Mouse (Mus musculus): ENCODE data around the gene Myo10. TPM values are rescaled to one million over a fixed set of nuclear protein-coding genes. Genes with fewer than 3 reads are reported as not detected.
A peak's percentile ranks its signal among the peaks of the same experiment; 100 is the strongest.

The Myo10 gene
- polyA plus RNA-seq, 1 experiment from 2014 or later, result 20.0 TPM

DNA sequence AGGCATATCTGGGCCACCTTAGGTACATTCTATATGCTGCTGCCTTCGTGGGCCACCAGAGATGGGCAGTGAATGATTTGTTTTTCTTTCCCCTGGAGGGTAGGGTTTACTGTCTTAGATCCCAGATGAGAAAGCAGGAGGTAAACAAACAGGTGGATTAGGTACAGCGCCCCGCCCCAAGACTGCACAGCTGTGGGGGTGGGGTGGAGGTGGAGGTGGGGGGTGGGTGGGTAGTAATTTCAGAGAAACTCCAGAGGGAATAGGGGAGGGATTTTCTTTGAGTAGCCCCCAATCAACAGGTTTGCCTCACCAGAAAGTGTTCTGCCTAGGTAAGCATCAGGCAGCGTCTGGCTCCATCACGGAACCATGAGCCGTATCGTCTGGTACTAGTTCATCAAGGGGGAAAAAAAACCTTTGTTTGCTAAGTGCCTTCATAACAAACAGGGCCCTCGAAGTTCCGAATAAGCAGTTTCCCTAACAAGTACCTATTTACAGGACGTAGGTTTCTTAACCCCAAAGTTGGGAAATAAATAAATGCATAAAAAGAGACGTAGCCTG is 221.8 kb downstream of the Myo10 start:
- H3K27ac ChIP-seq (ENCODE audit: low read depth, low read length), result no peak overlapping the region
- ATAC-seq (ENCODE audit: low read depth), result peak; percentile 4; the same call in 1 of the 2 replicates
- H3K9ac ChIP-seq (replicated peaks; ENCODE audit: low read depth, low read length), result peak overlapping the region; percentile 89; the same call in 1 of the 2 replicates
- no peaks in the 10 kb centered on the region for H3K36me3 ChIP-seq (ENCODE audit: control insufficient read depth, insufficient read depth, low read length)
- no peaks in the 10 kb centered on the region for H3K27me3 ChIP-seq (ENCODE audit: control insufficient read depth, insufficient read depth, low read length)
- no peaks in the 10 kb centered on the region for H3K9me3 ChIP-seq (ENCODE audit: control insufficient read depth, low read length)
- 19% methylated on average over 11 of the region's 11 CpGs for WGBS
- peaks cover 7% of the 10 kb centered on the region for H3K4me1 ChIP-seq (ENCODE audit: control insufficient read depth, insufficient read depth, low read length)
- H3K4me2 ChIP-seq (ENCODE audit: low read depth, low read length), result peak overlapping the region; percentile 93
- H3K4me3 ChIP-seq (ENCODE audit: low read depth, low read length), result peak overlapping the region; percentile 80

DNA sequence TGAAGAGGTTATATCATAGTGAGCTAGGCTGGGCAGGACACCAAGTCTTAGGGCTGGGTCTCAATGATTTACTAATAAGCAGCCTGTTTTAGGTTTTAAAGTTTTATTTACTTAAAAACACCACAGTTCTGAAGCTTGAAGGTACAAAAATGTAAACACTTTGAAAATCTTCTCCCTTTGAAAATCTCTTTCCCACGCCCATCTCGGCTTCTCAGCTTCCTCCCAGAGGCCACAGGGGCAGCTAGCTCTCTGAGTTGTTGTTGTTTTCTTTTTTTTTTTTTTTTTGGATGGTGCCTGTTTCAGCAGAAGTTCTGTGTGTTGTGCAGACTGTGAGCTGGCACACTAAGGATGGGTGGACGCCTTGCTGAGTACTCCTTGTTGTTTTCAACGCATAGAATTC is 222.4 kb downstream of the Myo10 start:
- H3K4me3 ChIP-seq (ENCODE audit: low read depth, low read length), result peak overlapping the region; percentile 80; the same call in 1 of the 2 replicates
- no peaks in the 10 kb centered on the region for H3K9me3 ChIP-seq (ENCODE audit: control insufficient read depth, low read length)
- peaks cover 7% of the 10 kb centered on the region for H3K4me1 ChIP-seq (ENCODE audit: control insufficient read depth, insufficient read depth, low read length)
- no peaks in the 10 kb centered on the region for H3K27me3 ChIP-seq (ENCODE audit: control insufficient read depth, insufficient read depth, low read length)
- no peak overlapping the region for H3K27ac ChIP-seq (ENCODE audit: low read depth, low read length)
- H3K4me2 ChIP-seq (ENCODE audit: low read depth, low read length), result peak overlapping the region; percentile 93; the same call in 1 of the 2 replicates
- 72% methylated on average over 4 of the region's 4 CpGs for WGBS
- no peak overlapping the region for H3K9ac ChIP-seq (replicated peaks; ENCODE audit: low read depth, low read length)
- no peaks in the 10 kb centered on the region for H3K36me3 ChIP-seq (ENCODE audit: control insufficient read depth, insufficient read depth, low read length)
- no peak for ATAC-seq (ENCODE audit: low read depth)

DNA sequence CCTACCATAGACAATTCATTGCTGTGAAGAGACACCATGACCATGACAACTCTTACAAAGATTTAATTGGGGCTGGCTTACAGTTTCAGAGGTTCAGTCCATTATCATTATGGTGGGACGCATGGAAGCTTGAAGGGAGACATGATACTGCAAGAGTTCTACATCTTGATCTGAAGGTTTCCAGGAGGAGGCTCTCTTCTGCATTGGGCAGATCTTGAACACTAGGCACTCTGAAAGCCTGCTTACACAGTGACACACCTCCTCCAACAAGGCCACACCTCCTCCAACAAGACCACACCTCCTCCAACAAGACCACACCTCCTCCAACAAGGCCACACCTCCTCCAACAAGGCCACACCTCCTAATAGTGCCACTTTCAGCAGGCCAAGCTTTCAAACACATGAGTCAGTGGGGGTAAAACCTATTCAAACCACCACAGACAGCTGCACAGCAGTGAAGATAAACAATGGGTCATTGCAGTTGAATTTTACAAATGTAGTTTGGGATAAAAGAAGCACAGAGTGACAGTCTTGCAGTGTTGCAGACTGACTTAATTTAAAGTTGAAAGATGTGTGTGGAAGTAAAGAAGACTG is 225.3 kb downstream of the Myo10 start:
- no peak overlapping the region for H3K4me3 ChIP-seq (ENCODE audit: low read depth, low read length)
- no peak for ATAC-seq (ENCODE audit: low read depth)
- no peaks in the 10 kb centered on the region for H3K27me3 ChIP-seq (ENCODE audit: control insufficient read depth, insufficient read depth, low read length)
- H3K27ac ChIP-seq (ENCODE audit: low read depth, low read length), result no peak overlapping the region
- H3K4me2 ChIP-seq (ENCODE audit: low read depth, low read length), result no peak overlapping the region
- no peaks in the 10 kb centered on the region for H3K9me3 ChIP-seq (ENCODE audit: control insufficient read depth, low read length)
- H3K9ac ChIP-seq (replicated peaks; ENCODE audit: low read depth, low read length), result no peak overlapping the region
- 83% methylated on average over 1 of the region's 1 CpGs for WGBS
- H3K36me3 ChIP-seq (ENCODE audit: control insufficient read depth, insufficient read depth, low read length), result no peaks in the 10 kb centered on the region
- H3K4me1 ChIP-seq (ENCODE audit: control insufficient read depth, insufficient read depth, low read length), result peaks cover 7% of the 10 kb centered on the region

DNA sequence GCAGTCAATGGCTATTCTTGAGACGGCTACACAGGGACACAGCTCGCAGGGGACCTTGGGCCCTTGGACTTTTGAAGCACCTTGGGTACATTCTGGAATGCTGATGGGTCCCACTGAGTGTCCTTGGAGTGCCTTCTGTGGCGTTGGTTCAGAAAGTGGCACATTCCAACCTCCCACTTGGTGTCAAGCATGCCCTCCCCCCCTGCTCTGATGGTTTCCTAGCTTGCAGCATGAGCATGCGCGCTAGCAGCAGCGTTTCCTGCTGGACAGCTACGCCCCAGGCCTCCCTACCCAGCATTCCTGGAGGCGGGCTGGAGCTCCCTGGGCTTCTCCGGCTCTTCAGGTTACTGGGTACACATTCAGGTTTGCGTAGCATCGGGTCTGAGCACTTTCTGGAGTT is 228.2 kb downstream of the Myo10 start:
- no peak for ATAC-seq (ENCODE audit: low read depth)
- no peak overlapping the region for H3K27ac ChIP-seq (ENCODE audit: low read depth, low read length)
- H3K9me3 ChIP-seq (ENCODE audit: control insufficient read depth, low read length), result no peaks in the 10 kb centered on the region
- H3K36me3 ChIP-seq (ENCODE audit: control insufficient read depth, insufficient read depth, low read length), result no peaks in the 10 kb centered on the region
- no peak overlapping the region for H3K9ac ChIP-seq (replicated peaks; ENCODE audit: low read depth, low read length)
- H3K4me3 ChIP-seq (ENCODE audit: low read depth, low read length), result no peak overlapping the region
- H3K4me2 ChIP-seq (ENCODE audit: low read depth, low read length), result no peak overlapping the region
- H3K4me1 ChIP-seq (ENCODE audit: control insufficient read depth, insufficient read depth, low read length), result no peaks in the 10 kb centered on the region
- no peaks in the 10 kb centered on the region for H3K27me3 ChIP-seq (ENCODE audit: control insufficient read depth, insufficient read depth, low read length)
- 88% methylated on average over 11 of the region's 11 CpGs for WGBS

DNA sequence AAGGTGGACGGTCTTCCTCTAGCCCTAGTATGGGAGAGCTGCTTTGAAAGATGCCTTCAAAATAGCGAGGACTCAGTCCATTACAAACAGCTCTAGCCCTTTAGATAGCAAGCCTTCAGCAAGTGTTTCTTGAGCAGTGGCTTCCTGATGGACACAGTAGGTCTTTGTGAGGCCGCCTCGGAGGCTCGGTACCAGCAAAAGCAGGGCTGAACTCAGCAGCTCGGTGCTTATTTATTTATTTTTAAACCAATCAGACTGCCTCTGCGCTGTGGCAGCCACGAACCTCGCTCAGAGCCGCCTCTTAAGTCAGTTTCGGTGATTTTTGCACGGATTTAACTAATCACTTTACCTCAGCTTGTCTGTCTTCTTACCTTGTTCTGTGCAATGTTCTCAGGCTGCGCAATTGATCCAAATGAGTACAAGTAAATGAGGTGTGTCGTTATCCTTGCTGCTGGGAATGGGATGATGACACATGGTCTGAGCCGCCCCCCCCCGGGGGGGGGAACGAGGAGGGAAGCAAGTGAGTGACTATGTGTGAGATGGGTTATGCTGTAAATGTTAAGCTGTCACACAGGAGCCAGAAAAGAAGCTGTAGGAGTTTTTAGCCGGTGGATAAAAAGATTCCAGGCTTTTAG is 232.1 kb downstream of the Myo10 start:
- ATAC-seq (ENCODE audit: low read depth), result no peak

DNA sequence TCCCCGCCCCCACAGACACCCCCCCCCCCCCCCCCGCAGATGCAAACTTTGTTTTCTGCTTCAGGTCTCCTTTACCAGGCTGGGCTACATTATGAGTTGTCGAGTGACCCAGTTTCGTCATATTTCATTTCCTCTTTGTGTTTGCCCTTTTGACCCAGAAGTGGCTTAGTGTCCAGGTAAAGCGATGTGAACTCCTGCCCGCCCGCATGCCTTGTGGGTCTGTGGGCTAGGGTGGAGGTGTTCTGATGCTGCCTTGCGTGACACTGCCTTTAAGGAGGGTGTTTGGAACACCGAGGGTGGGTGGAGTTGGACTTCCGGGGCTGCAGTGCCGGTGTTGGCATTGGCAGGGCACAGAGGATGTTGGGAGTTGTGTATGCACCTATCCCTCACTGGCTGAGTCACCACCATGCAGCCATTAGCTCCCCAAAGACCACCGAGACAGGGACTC is 236.3 kb downstream of the Myo10 start:
- Histone ChIP-seq H3K36me3 (ENCODE audit: control insufficient read depth, insufficient read depth, low read length) (no peaks in the 10 kb centered on the region), H3K9ac (replicated peaks; ENCODE audit: low read depth, low read length) (no peak overlapping the region), H3K9me3 (ENCODE audit: control insufficient read depth, low read length) (no peaks in the 10 kb centered on the region), H3K27me3 (ENCODE audit: control insufficient read depth, insufficient read depth, low read length) (no peaks in the 10 kb centered on the region), H3K4me1 (ENCODE audit: control insufficient read depth, insufficient read depth, low read length) (no peaks in the 10 kb centered on the region), H3K27ac (ENCODE audit: low read depth, low read length) (no peak overlapping the region), H3K4me3 (ENCODE audit: low read depth, low read length) (no peak overlapping the region), H3K4me2 (ENCODE audit: low read depth, low read length) (no peak overlapping the region)
- 72% methylated on average over 12 of the region's 12 CpGs for WGBS
- no peak for ATAC-seq (ENCODE audit: low read depth)

More for the DNA sequence above, 232.1 kb downstream of the Myo10 start:
- Histone ChIP-seq H3K27me3 (ENCODE audit: control insufficient read depth, insufficient read depth, low read length) (no peaks in the 10 kb centered on the region), H3K4me2 (ENCODE audit: low read depth, low read length) (no peak overlapping the region), H3K9ac (replicated peaks; ENCODE audit: low read depth, low read length) (no peak overlapping the region), H3K27ac (ENCODE audit: low read depth, low read length) (no peak overlapping the region), H3K4me1 (ENCODE audit: control insufficient read depth, insufficient read depth, low read length) (no peaks in the 10 kb centered on the region), H3K36me3 (ENCODE audit: control insufficient read depth, insufficient read depth, low read length) (no peaks in the 10 kb centered on the region), H3K4me3 (ENCODE audit: low read depth, low read length) (no peak overlapping the region), H3K9me3 (ENCODE audit: control insufficient read depth, low read length) (no peaks in the 10 kb centered on the region)
- 69% methylated on average over 18 of the region's 18 CpGs for WGBS

DNA sequence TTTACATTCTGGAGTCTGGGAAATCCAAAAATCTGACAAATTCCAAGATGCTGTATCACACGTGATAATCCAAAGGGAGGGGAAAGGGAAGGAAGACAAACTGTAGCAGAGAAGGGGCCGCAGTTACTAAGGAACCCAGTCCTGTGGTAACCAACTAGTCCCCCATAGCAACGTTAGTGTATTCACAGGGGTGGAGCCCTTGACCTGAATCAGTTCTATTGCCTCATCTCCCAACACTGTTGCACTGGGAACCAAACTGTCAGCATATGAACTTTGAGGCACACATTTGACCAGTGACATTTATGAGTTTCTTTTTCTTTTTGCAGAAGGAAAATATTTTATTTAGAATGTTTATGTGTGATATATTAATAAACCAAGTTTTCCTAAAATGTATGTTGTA is 237.1 kb downstream of the Myo10 start:
- Histone ChIP-seq H3K4me2 (ENCODE audit: low read depth, low read length) (no peak overlapping the region), H3K4me1 (ENCODE audit: control insufficient read depth, insufficient read depth, low read length) (no peaks in the 10 kb centered on the region), H3K9me3 (ENCODE audit: control insufficient read depth, low read length) (no peaks in the 10 kb centered on the region), H3K27ac (ENCODE audit: low read depth, low read length) (no peak overlapping the region), H3K9ac (replicated peaks; ENCODE audit: low read depth, low read length) (no peak overlapping the region), H3K36me3 (ENCODE audit: control insufficient read depth, insufficient read depth, low read length) (no peaks in the 10 kb centered on the region), H3K4me3 (ENCODE audit: low read depth, low read length) (no peak overlapping the region), H3K27me3 (ENCODE audit: control insufficient read depth, insufficient read depth, low read length) (no peaks in the 10 kb centered on the region)
- 64% methylated on average over 3 of the region's 3 CpGs for WGBS
- no peak for ATAC-seq (ENCODE audit: low read depth)

DNA sequence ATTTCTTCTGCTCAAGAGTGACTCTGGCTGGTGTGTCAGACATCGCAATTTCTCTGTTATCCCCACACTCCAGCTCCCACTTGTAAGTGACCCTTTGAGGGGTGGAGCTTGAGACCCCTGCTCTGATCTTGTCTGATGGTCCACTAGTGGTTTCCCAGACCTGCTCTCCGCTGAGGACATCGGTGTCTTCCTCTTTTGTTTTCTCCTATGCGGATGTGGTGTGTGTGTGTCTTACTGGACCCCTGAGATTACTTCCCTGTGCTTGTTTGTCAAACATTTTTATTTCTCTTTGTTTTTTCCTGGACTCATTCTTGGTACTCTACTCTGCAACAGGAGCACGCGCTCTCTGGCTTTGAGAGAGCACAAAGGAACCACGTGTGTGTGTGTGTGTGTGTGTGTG is 239.6 kb downstream of the Myo10 start:
- H3K4me1 ChIP-seq (ENCODE audit: control insufficient read depth, insufficient read depth, low read length), result no peaks in the 10 kb centered on the region
- H3K27me3 ChIP-seq (ENCODE audit: control insufficient read depth, insufficient read depth, low read length), result no peaks in the 10 kb centered on the region
- H3K9ac ChIP-seq (replicated peaks; ENCODE audit: low read depth, low read length), result no peak overlapping the region
- H3K27ac ChIP-seq (ENCODE audit: low read depth, low read length), result no peak overlapping the region
- H3K4me2 ChIP-seq (ENCODE audit: low read depth, low read length), result no peak overlapping the region
- WGBS, result 83% methylated on average over 7 of the region's 7 CpGs
- H3K36me3 ChIP-seq (ENCODE audit: control insufficient read depth, insufficient read depth, low read length), result no peaks in the 10 kb centered on the region
- no peaks in the 10 kb centered on the region for H3K9me3 ChIP-seq (ENCODE audit: control insufficient read depth, low read length)
- ATAC-seq (ENCODE audit: low read depth), result no peak
- no peak overlapping the region for H3K4me3 ChIP-seq (ENCODE audit: low read depth, low read length)
